Mouse (Mus musculus): ENCODE measurements around the gene Tbc1d1. TPM values are rescaled to one million over a fixed set of nuclear protein-coding genes. Genes with fewer than 3 reads are reported as not detected.

The Tbc1d1 gene
- polyA plus RNA-seq, 1 experiment from 2014 or later = 15.9 TPM

DNA sequence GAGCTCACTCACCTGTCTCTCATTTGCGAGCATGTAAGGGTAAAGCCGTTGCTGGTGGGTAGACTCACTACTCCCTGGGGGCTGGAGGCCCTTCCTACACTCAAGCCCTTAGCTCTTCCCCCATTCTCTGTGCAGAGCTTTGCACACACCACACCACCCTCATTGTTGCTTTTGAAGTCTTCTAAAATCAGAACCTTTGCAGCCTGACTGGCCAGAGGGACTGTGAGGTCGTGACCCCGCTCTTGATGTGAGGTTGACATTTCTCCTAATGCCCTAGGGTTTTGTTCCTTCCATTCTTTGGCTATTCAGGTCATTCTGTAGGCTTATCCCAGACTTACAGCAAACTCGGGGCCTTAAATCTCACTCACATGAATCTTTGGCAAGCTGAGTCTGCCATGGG, 88.6 kb downstream of the Tbc1d1 start:
- no peaks in the 10 kb centered on the region for H3K27me3 ChIP-seq
- WGBS = 12% methylated on average over 5 of the region's 5 CpGs
- no peak overlapping the region for H3K4me3 ChIP-seq
- H3K4me1 ChIP-seq = peaks cover 11% of the 10 kb centered on the region
- H3K4me2 ChIP-seq = no peak overlapping the region
- ATAC-seq = no peak
- no peak overlapping the region for H3K27ac ChIP-seq
- H3K9ac ChIP-seq = no peak overlapping the region
- no peaks in the 10 kb centered on the region for H3K9me3 ChIP-seq (replicated peaks)
- H3K36me3 ChIP-seq (ENCODE audit: poor library complexity, severe bottlenecking) = no peaks in the 10 kb centered on the region

- no peak overlapping the region for H3K4me2 ChIP-seq
- no peak for ATAC-seq
- H3K4me3 ChIP-seq = no peak overlapping the region
- no peaks in the 10 kb centered on the region for H3K27me3 ChIP-seq
- H3K9me3 ChIP-seq (replicated peaks) = no peaks in the 10 kb centered on the region
- WGBS = 79% methylated on average over 5 of the region's 5 CpGs
- no peak overlapping the region for H3K27ac ChIP-seq
- no peaks in the 10 kb centered on the region for H3K36me3 ChIP-seq (ENCODE audit: poor library complexity, severe bottlenecking)
- peaks cover 11% of the 10 kb centered on the region for H3K4me1 ChIP-seq
- no peak overlapping the region for H3K9ac ChIP-seq
These were observed 95.3 kb downstream of the Tbc1d1 start for GRCm38 (mm10) chr5:64251435-64251834.

- WGBS = 23% methylated on average over 3 of the region's 3 CpGs
- peaks cover 13% of the 10 kb centered on the region for H3K36me3 ChIP-seq (ENCODE audit: poor library complexity, severe bottlenecking)
- no peak overlapping the region for H3K4me3 ChIP-seq
- no peak overlapping the region for H3K27ac ChIP-seq
- H3K27me3 ChIP-seq = no peaks in the 10 kb centered on the region
- no peaks in the 10 kb centered on the region for H3K9me3 ChIP-seq (replicated peaks)
- ATAC-seq = no peak
- H3K4me2 ChIP-seq = no peak overlapping the region
- peaks cover 11% of the 10 kb centered on the region for H3K4me1 ChIP-seq
- no peak overlapping the region for H3K9ac ChIP-seq
These were observed 98.2 kb downstream of the Tbc1d1 start for GRCm38 (mm10) chr5:64254278-64254677.

GRCm38 (mm10) chr5:64254988-64255387, 98.9 kb downstream of the Tbc1d1 start:
- Histone ChIP-seq H3K36me3 (ENCODE audit: poor library complexity, severe bottlenecking) (peaks cover 13% of the 10 kb centered on the region), H3K9me3 (replicated peaks) (no peaks in the 10 kb centered on the region), H3K27ac (no peak overlapping the region), H3K9ac (no peak overlapping the region), H3K4me2 (no peak overlapping the region), H3K4me1 (peaks cover 11% of the 10 kb centered on the region), H3K4me3 (no peak overlapping the region), H3K27me3 (no peaks in the 10 kb centered on the region)
- no peak for ATAC-seq
- 41% methylated on average over 6 of the region's 6 CpGs for WGBS

DNA sequence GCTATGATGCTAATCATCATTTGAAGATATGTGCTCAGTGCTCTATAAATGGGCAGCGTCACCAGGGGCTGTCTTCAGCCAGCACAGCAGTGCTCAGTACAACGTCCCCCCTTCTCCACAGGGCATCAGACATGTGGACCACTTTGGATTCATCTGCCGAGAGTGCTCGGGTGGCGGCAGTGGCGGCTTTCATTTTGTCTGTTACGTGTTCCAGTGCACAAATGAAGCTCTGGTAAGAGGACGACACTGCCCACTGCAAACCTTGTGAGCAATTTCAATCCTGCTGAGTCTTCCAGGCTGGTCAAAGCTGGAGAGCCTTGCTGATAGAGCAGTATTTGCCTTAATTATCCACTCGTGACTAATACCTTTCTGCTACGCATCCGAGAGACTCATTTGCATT, 107.2 kb downstream of the Tbc1d1 start:
- H3K27me3 ChIP-seq = no peaks in the 10 kb centered on the region
- H3K27ac ChIP-seq = no peak overlapping the region
- no peak overlapping the region for H3K9ac ChIP-seq
- H3K36me3 ChIP-seq (ENCODE audit: poor library complexity, severe bottlenecking) = peaks cover 7% of the 10 kb centered on the region
- no peaks in the 10 kb centered on the region for H3K4me1 ChIP-seq
- H3K9me3 ChIP-seq (replicated peaks) = no peaks in the 10 kb centered on the region
- ATAC-seq = no peak
- WGBS = 75% methylated on average over 11 of the region's 11 CpGs
- H3K4me2 ChIP-seq = no peak overlapping the region
- no peak overlapping the region for H3K4me3 ChIP-seq

DNA sequence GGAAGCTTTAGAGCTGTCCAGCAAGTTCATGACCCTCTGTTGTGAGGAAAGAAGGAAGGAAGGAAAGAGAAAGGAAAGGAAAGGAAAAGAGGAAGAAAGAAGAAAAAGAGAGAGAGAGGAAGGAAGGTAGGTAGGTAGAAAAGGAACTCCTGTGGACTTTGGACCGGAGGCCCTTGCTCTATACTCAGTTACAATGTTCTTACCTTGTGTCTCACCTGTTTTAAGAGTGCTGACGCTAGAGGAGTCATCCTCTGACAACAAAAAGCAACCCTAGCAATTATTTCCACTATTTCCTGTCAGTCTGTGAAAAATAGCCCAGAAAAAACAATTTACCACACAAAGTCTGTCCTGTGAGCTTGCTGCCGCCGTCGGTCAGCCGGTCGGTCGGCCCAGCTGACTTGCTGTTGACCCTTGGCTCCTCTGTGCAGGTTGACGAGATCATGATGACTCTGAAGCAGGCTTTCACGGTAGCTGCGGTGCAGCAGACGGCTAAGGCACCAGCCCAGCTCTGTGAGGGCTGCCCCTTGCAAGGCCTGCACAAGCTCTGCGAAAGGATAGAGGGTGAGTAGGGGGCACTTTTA, 107.9 kb downstream of the Tbc1d1 start:
- Histone ChIP-seq H3K9me3 (replicated peaks) (no peaks in the 10 kb centered on the region), H3K9ac (0 out of 2 replicates have a peak overlapping the region, but pooled peaks have one; percentile 36), H3K27ac (no peak overlapping the region), H3K36me3 (ENCODE audit: poor library complexity, severe bottlenecking) (0 out of 2 replicates have a peak, but pooled peaks cover 5% of the 10 kb centered on the region), H3K27me3 (no peaks in the 10 kb centered on the region), H3K4me3 (no peak overlapping the region), H3K4me2 (no peak overlapping the region), H3K4me1 (no peaks in the 10 kb centered on the region)
- 87% methylated on average over 13 of the region's 13 CpGs for WGBS
- no peak for ATAC-seq

GRCm38 (mm10) chr5:64265145-64265544, 109.0 kb downstream of the Tbc1d1 start:
- Histone ChIP-seq H3K4me1 (peaks cover 6% of the 10 kb centered on the region), H3K27ac (no peak overlapping the region), H3K27me3 (no peaks in the 10 kb centered on the region), H3K4me3 (no peak overlapping the region), H3K36me3 (ENCODE audit: poor library complexity, severe bottlenecking) (0 out of 2 replicates have a peak, but pooled peaks cover 5% of the 10 kb centered on the region), H3K9ac (no peak overlapping the region), H3K9me3 (replicated peaks) (no peaks in the 10 kb centered on the region), H3K4me2 (no peak overlapping the region)
- WGBS = 26% methylated on average over 3 of the region's 3 CpGs
- ATAC-seq = 0 out of 2 replicates have a peak, but pooled peaks have one; percentile 50

GRCm38 (mm10) chr5:64265906-64266305, 109.8 kb downstream of the Tbc1d1 start:
- Histone ChIP-seq H3K4me2 (no peak overlapping the region), H3K27me3 (no peaks in the 10 kb centered on the region), H3K27ac (no peak overlapping the region), H3K9me3 (replicated peaks) (no peaks in the 10 kb centered on the region), H3K4me1 (peaks cover 6% of the 10 kb centered on the region), H3K4me3 (no peak overlapping the region), H3K36me3 (ENCODE audit: poor library complexity, severe bottlenecking) (peaks cover 8% of the 10 kb centered on the region; the same call in 1 of the 2 replicates), H3K9ac (no peak overlapping the region)
- WGBS = 90% methylated on average over 3 of the region's 3 CpGs
- no peak for ATAC-seq

DNA sequence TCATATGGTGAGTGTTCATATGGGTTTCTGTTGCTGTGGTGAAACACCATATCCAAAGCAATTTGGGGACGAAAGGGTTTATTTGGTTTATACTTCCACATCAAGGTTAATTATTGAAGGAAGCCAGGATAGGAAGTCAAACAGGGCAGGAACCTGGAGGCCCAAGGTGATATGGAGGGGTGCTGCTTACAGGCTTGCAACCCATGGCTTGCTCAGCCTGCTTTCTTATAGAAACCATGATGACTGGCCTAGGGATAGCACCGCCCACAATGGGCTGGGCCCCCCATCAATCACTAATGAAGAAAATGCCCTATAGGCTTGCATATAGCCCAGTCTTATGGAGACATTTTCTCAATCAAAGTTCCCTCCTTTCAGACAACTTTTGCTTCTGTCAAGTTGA, 110.4 kb downstream of the Tbc1d1 start:
- ATAC-seq = no peak
- no peak overlapping the region for H3K4me3 ChIP-seq
- H3K4me2 ChIP-seq = no peak overlapping the region
- peaks cover 6% of the 10 kb centered on the region for H3K4me1 ChIP-seq
- no peak overlapping the region for H3K27ac ChIP-seq
- H3K9ac ChIP-seq = no peak overlapping the region
- WGBS = 94% methylated on average over 2 of the region's 2 CpGs
- no peaks in the 10 kb centered on the region for H3K9me3 ChIP-seq (replicated peaks)
- H3K27me3 ChIP-seq = no peaks in the 10 kb centered on the region
- peaks cover 13% of the 10 kb centered on the region; the same call in 1 of the 2 replicates for H3K36me3 ChIP-seq (ENCODE audit: poor library complexity, severe bottlenecking)

DNA sequence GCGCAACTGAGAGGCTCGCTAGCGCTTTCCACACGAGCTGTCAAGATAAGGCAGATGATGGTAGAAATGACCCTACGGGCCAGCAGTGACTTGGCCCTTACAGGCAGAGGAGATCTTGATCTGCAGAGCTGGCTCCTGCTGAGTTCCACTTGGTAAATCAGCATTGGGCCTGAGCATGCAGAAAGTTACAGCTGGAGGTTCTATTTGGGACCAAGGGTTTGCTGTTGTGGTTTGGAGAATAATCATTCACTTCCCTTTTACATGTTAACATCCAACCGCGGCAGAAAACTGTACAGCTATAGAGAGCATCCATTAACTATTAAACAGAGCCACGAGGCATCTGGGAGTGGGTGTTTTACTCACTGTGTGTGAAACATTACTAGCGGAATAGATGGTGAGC, 111.2 kb downstream of the Tbc1d1 start:
- Histone ChIP-seq H3K36me3 (ENCODE audit: poor library complexity, severe bottlenecking) (peaks cover 21% of the 10 kb centered on the region; the same call in 1 of the 2 replicates), H3K9ac (no peak overlapping the region), H3K27me3 (no peaks in the 10 kb centered on the region), H3K4me2 (no peak overlapping the region), H3K9me3 (replicated peaks) (no peaks in the 10 kb centered on the region), H3K4me3 (no peak overlapping the region), H3K27ac (no peak overlapping the region), H3K4me1 (peaks cover 6% of the 10 kb centered on the region)
- WGBS = 87% methylated on average over 9 of the region's 9 CpGs
- no peak for ATAC-seq

DNA sequence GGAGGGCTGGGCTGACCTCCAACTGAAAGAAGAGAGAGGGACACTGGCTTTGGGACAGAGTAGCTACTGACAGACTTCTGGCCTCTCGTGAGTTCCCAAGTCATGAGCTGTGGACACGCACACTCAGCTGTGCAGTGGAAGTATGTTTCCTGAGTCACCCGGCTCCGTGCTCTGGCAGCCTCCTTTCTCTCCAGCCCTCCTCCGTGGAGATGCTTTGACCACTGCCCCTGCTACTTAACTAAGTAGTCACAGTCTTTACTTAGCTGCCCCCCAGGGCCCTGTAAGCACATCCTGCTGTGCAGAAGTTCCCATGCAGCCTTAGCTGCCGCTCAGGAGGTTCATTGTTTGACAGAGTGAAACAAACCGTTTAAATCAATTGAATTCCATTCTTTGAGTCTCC, 113.6 kb downstream of the Tbc1d1 start:
- Histone ChIP-seq H3K9me3 (replicated peaks) (no peaks in the 10 kb centered on the region), H3K4me3 (no peak overlapping the region), H3K36me3 (ENCODE audit: poor library complexity, severe bottlenecking) (peaks cover 23% of the 10 kb centered on the region; the same call in 1 of the 2 replicates), H3K27me3 (no peaks in the 10 kb centered on the region), H3K27ac (no peak overlapping the region), H3K4me2 (no peak overlapping the region), H3K4me1 (peaks cover 6% of the 10 kb centered on the region), H3K9ac (0 out of 2 replicates have a peak overlapping the region, but pooled peaks have one; percentile 3)
- ATAC-seq = no peak
- 15% methylated on average over 7 of the region's 7 CpGs for WGBS

- Histone ChIP-seq H3K4me1 (peaks cover 6% of the 10 kb centered on the region), H3K9me3 (replicated peaks) (no peaks in the 10 kb centered on the region), H3K27ac (no peak overlapping the region), H3K9ac (no peak overlapping the region), H3K27me3 (no peaks in the 10 kb centered on the region), H3K36me3 (ENCODE audit: poor library complexity, severe bottlenecking) (peaks cover 34% of the 10 kb centered on the region; the same call in 1 of the 2 replicates), H3K4me3 (no peak overlapping the region), H3K4me2 (no peak overlapping the region)
- WGBS = 90% methylated on average over 1 of the region's 1 CpGs
- no peak for ATAC-seq
These were observed 117.4 kb downstream of the Tbc1d1 start for GRCm38 (mm10) chr5:64273517-64273916.

GRCm38 (mm10) chr5:64274296-64274695, 118.2 kb downstream of the Tbc1d1 start:
- WGBS = 69% methylated on average over 9 of the region's 9 CpGs
- ATAC-seq = no peak
- H3K4me1 ChIP-seq = peaks cover 6% of the 10 kb centered on the region

More at GRCm38 (mm10) chr5:64274296-64274695, 118.2 kb downstream of the Tbc1d1 start:
- H3K27ac ChIP-seq = no peak overlapping the region
- H3K4me3 ChIP-seq = no peak overlapping the region
- H3K27me3 ChIP-seq = no peaks in the 10 kb centered on the region
- no peak overlapping the region for H3K9ac ChIP-seq
- H3K4me2 ChIP-seq = no peak overlapping the region
- peaks cover 34% of the 10 kb centered on the region; the same call in 1 of the 2 replicates for H3K36me3 ChIP-seq (ENCODE audit: poor library complexity, severe bottlenecking)
- no peaks in the 10 kb centered on the region for H3K9me3 ChIP-seq (replicated peaks)
